Mouse (Mus musculus) retina, embryonic 14.5 days (tissue): ENCODE results near the gene Mrc2.
A peak's percentile ranks its signal among the peaks of the same experiment; 100 is the strongest.

Experiments
- DNase-seq: peaks from one replicate; pipeline ENCODE4 v3.0.0-alpha.2; 2015; ENCODE audit warnings: low spot score

Mrc2 gene

DNA sequence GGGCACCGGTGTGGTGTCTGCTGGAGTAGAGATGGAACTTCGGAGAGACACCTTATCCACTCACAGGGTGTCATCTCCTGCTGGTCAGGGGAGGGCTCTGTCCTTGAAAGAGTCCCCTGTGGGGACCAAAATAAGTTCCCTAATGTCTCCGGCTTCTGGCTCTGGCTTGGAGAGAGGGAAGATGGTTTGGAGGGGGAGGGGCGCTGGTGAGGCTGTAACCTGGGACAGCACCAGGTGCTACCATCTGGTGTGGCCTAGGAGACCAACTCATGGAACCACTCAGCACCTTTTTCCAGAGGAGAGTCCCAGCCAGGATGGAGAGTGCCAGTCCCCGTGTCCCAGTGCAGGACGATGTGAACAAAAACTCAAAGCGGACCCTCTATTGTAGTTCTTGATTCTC is 58.2 kb downstream of the Mrc2 start:
- DNase-seq, result no peak

DNA sequence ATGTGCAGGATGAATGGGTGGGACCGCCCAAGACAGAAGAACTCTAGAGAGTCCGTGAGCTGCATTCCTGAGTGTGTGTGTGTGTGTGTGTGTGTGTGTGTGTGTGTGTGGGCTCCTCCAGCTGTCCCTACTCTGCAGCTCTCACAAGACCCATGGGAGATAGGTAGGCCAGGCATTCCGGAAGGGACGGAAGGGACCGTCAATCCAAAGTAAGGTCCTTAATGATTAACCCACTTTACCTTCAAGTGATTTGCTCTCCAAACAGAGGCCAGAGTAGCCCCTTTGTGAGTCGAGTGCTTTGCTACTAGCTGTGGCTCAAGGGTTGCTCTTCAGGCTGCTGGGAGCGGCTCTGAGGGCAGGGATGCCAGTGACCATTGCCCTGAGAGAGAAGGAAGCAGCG is 59.7 kb downstream of the Mrc2 start:
- no peak for DNase-seq

DNA sequence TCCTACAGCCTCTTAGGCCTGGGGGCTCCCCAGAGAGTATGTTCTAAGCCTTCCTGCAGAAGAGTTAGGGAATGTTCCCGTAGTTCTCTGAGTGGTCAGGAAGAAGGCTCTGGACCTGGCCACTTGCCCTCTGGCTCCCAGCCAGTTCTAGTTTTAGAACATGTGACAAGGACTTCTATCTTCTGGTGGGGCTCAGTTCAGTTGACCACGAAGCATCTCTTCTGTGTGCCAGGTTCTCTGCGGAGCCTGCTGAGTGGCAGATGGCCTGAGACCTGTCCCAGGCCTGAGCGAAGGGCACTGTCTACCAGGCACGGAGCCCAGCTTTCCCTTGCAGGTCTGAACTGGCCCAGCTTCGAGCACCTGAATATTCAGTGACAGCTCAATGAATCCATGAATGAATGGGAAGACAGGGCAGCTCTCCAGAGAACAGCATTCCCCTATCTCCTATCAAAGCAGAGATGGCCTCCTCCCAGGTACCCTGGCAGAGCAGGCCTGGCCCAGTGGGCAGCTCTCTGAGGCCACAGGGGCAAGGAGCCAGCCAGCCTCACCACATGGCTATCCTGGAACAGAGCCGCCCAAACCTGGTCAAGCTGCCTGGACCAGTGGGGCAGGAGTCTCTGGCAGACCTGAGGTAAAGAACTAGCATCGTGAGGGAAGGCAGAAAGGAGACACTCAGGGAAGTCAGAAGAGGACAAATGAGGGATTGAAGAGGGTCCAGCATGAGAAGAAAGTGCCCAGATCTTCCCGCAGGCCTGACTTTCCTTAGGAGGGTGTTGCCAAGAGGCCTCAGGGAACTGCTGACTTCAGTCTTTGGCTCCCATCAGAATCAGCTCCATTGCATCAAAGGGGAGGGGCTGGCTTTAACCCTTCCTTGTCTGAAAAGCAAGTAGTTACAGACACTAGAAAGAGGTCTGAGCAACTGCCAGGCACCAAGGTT is 60.8 kb downstream of the Mrc2 start:
- DNase-seq, result no peak

DNA sequence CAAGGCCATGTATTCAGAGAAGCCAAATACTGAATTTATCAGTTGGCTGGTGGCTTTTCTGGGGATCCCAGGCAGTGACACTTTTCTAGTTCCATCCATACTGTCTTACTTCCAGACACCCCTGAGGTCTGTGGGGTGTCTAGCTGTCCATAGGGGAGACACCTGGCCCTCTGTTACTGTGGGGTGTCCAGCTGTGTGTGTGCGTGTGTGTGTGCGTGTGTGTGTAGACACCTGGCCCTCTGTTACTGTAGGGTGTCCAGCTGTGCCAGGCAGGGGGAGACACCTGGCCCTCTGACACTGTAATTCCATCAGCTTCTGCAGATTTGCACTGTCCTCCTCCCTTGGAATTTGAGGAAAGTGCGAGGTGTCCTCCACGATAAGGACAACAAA is 61.4 kb downstream of the Mrc2 start:
- no peak for DNase-seq

DNA sequence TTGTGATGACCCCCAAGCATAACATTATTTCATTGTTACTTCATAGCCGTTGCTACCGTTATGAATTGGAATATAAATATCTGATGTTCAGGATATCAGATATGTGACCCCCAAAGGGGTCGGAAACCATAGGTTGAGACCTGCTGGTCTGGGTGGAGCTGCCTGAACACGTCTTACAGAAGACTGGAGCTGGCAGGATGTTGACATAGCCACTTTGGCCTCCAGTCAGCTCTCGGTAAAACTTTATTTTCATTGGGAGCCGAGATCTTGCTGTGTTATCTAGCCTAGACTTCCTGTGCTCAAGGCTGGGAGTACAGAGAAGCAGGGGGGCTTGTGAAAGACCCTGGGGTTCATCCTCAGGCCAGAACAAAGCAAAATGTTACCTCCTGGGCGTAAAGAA is 63.9 kb downstream of the Mrc2 start:
- no peak for DNase-seq

DNA sequence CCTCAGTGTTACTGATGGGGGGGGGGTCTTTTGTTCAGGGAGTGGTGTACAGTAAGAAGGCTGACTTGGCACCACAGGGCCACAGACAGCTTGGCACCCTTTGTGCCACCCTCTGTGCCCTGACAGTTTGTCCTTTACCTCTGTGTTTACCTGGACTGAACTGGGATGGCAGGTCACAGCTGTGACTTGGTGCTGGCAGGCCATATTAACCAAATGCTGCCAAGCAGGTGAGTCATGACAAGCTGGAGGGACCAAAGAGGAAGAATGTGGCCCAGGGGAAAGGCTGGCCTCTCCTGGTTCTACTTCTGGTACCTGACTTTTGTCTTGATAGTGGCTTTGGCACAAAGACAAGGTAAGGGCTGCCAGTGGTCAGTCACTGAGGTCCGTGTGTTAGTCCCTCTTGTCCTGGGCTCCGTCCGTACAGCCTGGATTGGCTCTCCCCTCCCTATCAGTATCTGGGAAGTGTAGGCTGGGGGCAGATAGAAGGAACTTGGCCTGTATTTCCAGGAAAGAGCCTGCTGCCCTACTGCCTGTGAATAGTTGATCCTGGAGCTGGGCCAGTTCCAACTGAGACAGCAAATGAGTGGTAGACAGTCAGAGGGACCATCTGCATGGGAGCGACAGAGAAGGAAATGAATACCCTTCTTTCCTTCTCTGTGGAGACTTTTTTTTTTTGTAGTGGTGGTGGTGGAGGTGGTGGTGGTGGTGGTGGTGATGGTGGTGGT is 69.8 kb downstream of the Mrc2 start:
- DNase-seq, result no peak

DNA sequence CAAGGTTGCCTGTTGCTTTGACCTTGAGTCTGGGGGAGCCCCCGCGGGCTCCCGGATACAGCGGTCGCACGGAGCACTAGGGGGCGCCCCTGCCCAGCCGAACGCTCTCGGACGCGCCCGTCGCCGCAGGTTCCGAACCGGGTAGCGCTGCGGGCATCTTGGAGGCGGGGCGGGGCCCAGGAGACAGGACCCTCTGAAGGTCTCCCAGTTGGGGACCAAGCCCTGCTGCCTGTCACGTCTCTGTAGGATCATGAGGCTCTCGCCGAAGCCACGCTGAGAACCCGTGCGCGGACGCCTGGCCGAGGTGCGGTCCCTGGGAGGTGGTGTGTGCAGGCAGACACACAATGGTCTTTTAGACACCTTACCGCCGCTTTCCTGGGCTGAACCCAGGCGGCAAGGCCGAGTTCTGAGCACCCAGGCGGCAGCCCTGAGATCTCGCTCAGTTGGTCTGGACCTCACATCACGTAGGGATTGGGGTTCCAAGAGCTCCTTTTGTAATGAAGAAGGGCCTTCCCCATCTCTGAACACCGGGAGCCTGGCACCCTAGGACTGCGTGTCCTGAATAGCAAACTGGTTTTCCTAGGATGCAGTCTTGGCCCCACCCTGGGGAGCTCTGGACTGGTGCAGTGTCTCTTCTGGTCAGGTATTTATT is 70.6 kb downstream of the Mrc2 start:
- peak; percentile 86 for DNase-seq

DNA sequence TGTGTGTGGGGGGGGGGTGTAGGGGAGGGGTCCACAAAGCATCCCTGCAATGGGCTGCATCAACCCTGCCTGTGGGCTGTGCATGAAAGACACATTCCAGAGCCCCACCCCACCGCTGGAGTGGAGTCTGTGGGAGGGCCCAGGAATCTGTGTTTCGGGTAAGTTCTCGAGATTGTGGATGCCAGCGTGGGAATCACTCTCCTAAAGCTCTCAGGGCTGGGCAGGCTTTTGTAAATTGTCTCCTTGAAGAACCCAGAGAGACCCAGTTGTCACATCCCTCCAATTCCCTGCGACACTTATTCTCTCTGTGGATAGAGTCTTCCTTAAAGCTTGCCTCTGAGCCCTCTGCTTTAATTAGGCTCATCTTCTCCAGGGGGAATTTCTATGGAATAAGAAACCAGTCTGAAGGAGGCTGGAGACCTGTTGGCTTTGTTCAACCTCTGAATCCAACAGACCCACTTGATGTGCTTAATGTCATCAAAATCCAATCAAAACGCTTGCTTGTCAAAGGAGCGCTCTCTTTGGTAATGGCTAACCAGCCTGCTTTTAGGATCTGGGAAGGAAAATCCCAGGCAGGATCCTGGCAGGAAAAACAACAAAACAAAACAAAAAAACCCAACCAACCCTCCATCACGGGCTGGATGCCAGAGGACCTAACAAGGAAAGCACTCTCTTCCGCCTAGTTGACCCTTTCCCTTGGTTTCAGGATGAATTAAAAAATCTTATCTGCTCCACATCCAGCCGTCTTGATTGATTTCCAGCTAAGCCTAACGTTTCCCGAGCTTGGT is 71.3 kb downstream of the Mrc2 start:
- DNase-seq, result peak; percentile 37

DNA sequence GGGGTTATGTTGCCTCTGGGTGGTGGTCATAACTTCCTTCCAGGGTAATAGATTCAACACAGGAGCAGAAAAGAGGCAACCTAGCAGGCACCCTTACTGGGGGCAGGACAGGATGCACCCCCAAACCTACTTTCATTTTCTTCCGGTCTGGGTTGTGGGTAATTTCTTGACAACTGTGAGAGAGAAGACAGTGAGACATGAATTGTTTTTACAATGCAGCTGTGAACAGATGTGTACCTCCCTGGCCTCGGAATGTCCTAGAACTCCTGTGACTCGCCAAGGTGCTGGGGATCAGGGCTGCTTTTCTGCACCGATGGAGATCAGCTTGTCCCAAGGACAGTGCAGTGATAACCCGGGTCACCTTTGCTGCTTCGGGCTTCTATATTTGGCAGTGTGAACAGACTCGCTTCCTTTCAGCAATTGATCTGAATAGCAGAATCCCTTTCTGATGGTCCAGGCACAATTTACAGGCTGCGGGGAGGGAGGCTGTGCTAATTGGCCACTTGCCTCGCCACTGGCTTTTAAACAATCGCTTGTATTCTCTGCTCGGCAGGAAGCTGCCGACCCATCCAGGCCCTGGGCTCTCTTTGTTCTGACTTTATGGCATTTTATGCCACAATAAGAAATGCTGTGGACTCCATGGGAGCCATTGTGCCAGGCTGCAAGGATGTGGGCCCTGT is 72.1 kb downstream of the Mrc2 start:
- peak; percentile 48 for DNase-seq

DNA sequence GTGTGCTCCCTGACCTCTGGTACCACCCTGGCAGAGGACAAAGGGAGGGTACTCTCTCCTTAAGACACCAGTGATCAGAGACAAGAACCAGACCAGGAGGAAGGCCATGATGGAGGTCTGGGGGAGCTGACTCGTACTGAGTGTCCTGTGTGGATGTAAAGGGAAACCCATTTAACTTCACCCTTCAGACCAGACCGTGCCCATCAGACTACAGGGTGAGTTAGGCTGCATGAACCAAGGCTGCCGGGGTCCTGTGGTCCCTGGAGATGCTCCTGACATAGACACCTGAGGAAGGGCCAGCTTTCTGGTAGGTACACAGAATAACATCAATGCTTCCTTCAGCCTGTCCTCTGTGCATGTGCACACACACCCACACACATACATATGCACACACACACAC is 73.2 kb downstream of the Mrc2 start:
- no peak for DNase-seq

DNA sequence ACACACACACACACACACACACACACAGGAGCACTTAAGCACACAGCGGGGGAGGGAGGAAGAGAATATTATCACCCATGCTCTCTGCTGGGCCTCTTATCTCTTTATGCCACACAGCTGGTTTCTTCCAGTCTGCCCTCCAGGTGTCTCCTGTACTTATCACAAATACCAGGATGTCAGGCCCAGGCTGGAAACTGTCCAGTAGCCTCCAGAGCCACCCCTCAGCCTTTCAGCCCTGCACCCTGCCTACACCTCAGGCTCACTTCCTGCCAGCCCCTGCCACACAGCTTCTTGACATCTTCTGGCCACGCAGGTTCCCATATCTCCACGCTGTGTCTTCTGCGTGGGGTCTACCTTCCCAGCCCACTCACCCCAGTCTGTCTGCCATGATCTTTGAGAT is 73.6 kb downstream of the Mrc2 start:
- no peak for DNase-seq

DNA sequence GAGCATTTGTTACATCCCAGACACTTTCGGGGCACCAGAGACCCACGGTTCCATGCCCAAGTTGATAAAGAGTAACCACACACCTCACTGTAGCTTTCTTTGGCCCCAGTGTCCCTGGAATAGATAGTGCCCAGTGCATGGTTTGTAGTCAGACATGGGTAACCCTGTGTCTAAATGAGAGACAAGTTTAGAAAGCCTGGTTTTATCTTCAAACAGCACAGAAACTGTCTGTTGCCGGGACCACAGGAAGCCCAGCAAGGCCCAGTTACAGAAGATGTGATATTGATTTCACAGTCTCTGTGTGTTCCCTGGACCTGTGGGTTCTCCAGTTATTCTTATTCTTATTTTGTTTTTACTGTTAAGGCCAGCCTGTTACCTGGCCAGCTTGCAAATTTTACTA is 74.7 kb downstream of the Mrc2 start:
- DNase-seq, result no peak

DNA sequence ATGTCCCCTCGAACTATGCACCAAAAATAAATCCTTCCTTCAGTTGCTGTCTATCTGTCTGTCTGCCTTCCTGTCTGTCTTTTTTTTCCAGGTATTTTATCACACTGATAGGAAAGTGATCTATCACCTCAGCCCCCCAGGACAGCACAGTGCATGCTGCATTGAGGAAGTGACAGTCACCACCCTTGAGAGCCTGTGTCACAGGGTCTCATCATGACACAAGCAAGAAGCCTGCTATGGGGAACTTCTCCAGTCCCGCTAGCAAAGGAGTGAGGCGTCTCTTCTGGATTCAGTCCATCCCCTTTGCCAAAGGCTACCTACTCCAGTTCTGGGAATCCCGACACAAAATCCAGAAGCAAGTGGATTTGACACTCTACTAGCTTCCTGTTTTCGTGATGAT is 76.4 kb downstream of the Mrc2 start:
- no peak for DNase-seq

DNA sequence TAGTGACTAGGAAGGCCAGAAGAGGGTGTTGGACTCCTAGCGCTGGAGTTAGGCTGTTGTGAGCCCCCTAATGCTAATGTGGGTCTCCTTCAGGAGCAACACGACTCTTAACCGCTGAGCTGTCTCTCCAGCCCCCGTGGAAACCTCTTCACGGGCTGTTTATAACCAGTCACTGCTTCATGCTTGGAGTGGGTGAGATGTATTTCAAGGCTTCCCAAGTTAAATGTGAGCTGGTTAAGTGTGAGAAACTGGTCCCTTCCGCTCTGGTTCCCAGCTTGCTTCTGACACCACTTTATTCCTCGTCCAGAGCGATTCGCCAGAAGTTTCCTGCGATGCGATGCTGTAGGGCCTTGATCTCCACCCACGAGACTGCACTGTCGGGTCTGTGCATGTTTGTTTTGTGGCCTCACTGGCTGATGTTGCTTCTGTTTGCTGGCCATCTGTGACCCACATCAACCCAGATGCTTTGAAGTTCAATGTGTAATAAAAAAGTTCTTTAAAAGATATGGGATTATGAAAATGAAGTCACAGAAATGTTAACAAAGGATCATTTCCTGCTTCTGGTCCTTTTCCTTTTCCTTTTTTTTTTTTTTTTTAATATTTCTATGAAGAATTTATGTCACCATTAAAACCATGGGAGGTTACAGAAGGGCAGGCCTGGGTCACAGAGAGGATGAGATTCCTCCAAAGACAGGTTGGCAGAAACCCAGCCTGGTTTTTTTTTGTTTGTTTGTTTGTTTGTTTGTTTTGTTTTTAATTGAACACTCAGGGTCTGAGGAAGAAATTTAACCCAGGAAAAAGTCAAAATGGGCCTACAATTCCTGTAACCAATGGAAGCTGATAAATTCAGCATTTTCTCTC is 77.3 kb downstream of the Mrc2 start:
- DNase-seq, result no peak

DNA sequence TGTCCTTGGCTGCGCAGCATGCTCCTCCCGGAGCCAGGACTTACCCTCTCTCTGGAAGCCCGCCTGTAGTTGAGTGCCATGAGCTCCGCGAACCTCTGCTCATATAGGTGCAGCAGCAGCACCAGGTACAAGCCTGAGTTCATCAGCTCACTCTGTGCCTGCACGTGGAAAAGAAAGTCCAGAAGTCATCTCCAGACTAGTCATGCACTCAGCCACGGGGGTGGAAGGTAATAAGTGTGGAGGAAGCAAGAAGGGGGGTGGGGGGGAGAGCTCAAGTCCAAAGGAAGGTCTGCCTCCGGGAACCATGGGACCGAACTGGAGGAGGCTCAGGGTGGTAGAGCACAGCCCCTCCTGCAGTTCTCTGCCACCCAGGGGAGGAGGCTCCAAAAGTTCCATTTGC is 79.4 kb downstream of the Mrc2 start:
- no peak for DNase-seq

DNA sequence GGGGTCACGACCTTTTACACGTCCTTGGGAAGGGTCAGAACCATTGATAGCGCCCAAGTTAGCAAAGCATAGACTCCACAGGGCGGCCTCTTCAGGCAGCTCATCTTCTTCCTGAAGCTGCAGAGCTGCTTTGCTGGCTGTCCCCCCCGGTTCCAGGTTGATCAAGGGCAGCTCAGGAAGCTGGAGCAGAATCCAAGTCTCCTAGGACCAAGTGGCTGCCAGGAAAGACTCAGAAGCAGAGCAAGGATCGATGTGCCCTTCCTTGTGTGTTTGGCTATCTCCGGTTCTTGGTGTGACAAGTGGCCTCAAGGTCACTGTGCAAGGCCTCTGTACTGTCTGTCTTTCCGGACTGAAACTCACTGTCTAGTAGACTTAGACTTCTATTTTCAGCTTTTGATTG is 81.4 kb downstream of the Mrc2 start:
- DNase-seq, result no peak

DNA sequence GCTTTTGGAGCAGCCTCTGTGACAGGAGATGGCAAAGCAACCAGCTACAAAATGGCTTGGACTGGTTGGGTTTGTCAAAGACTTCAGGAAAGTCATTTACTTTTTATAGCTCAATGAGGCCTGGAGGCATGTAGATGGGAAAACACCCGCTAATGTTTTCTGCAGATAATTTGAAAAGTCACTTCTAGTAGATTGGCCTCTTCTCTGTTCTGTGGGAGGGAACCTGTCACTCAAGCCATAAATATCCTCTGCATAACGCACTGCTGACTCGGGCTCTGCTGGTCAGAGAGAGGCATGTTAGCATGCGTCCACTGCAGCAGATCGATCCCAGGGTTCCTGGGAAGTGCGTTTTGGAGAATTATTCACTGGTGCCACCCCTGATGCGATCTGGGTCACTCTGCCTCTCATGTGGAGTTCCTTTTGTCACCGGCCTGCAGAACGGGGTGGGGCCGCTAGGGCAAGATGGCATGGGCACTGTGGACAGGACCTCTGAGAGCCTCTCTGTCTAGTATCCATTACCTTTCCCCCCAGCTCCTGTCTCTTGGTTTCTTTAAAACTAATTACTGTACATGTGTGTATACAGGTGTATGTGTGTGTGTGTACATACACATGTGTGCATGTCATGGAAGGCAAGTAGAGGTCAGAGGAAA is 82.2 kb downstream of the Mrc2 start:
- no peak for DNase-seq

DNA sequence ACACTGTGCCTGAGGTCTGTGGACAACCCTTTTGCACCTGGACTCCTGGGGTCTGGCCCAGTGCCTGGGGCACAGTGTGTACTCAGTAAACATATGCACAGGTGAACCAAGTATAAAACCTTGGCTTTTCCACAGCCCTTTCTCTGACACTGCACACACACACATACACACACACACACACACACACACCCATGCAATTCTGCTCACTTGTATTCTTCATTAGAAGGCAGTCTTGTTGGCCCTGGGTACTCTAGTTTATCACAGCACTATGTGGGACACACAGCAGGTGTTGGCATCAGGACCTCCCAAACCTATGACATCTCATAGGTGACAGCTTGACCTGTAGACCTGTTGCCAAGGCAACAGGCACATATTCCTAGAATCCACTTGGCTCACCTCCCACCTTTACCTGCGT is 83.4 kb downstream of the Mrc2 start:
- DNase-seq, result no peak

DNA sequence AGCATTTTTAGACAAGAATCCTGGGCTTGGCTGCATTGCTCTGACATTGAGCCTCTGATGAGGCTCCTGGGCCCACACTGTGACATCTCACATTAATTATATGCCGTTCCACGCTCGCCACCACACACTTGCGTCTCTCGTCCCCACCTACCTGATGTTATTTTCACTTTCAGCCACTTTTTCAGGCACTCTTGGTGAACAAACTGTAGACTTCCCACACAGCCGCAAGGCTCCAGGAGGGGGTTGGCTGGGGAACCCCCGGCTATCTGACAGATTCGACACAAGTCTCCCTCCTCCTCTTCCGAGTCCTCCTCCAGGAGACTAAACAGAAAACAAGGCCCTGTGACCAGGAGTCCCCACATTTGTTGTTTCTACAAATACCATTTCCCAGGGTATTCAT is 92.8 kb downstream of the Mrc2 start:
- no peak for DNase-seq

DNA sequence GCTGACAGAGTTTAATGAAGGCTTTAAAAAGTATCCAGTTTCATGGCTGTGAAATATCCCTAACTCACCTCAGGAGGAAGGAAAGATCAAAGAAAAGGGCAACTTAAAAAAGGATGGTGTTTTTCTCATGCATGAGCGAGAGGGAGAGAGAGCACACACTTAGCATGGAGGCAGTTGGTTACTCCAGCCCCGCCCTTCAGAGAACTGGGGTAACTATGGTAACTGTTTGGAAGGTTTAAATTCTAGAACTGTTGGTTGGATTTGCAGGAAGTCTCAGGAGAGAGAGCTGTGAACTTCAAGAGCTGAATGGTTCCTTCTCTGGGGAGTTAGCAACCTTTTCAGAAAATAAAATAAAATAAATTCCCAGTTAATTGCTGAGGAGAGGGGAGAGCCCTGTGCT is 96.2 kb downstream of the Mrc2 start:
- no peak for DNase-seq
